Mouse (Mus musculus): Measurements from ENCODE around the gene St3gal6.

- TF ChIP-seq POLR2A (IDR thresholded peaks at IDR 0.05; ENCODE audit: low read depth, low read length), result no peak
- TF ChIP-seq CTCF (IDR thresholded peaks at IDR 0.05; ENCODE audit: extremely low read depth, insufficient read depth, insufficient read length, insufficient replicate concordance), result no peak
Measured at GRCm38 (mm10) chr16:58521182-58521581, 2.9 kb downstream of the St3gal6 start.
